Mouse (Mus musculus) cerebellum, postnatal 14 days (tissue): Measurements from ENCODE around the gene Csf3.
A peak's percentile ranks its signal among the peaks of the same experiment; 100 is the strongest.

ENCODE experiments used
- DNase-seq, 2 experiments: peaks; one replicate each; pipeline ENCODE4 v3.0.0; 2021; ENCODE audit warnings: mixed read lengths in 2 of 2

Csf3 gene

DNA sequence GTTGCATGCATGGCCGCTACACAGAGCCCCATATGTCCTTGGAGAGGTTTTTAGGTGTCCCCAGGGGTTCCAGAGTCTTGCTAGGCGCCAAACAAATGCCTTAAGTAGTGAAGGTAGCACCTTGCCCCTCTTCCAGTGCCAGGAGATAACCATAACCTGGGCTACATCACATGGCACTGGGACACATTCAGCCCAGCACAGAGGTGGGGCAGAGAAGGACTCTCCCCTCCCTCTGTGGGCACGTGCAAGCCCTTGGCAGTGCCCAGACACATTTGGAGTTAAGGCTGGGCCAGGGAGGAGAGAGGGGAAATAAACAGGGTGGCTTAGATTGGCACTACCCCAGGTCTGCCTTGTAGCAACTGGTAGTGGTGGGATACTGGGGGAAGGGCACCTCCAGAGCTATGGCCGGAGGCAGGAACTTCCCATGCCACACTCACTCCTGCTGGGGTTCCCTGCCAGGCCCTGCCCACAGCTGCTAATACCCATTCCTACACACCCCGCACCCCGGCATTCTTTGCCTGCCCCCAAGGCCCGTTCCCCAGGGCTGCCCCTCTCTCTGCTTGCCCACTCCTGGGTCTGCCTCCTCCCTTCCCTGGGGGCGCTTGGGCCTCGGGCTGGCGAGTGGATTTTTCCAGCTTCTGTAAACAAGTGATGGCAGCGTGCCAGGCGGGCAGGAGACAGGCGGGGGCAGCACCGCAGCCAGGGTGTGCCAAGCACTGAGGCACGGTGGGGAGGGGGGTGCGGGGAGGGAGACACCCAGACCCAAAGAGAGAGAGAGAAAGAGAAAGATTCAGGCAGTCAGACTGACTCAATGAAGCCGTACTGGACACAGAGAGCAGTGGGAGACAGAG, 49.5 kb downstream of the Csf3 start:
- peak; percentile 82 to 90 for DNase-seq

DNA sequence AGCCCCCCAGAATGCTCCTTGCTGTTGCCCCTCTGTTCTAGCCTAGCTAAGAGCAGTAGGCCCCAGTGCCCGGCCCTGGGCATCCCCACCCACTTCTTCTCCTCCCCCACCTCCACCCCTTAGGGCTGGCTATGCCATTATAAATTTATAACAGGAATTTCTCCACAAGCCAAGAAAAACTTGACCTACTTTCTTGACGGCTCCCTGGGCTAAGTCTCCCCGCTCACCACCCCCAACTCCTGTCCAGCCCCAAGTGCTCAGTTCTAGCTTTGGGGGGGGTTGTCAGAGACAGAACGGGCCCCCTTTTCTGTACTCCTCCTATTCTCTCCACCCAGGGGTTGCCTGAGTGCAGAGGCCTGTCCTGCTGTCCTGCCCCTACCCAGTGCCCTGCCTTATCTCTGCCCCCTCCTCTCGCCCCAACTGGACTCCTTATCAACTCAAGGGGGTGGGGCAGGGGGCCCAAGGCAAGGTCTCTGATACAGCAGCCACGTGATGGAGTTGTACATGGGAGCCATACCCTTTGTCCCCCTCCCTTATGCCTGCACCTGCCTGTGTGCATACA, 50.2 kb downstream of the Csf3 start:
- peak in 1 of 2 experiments; percentile 31 for DNase-seq

DNA sequence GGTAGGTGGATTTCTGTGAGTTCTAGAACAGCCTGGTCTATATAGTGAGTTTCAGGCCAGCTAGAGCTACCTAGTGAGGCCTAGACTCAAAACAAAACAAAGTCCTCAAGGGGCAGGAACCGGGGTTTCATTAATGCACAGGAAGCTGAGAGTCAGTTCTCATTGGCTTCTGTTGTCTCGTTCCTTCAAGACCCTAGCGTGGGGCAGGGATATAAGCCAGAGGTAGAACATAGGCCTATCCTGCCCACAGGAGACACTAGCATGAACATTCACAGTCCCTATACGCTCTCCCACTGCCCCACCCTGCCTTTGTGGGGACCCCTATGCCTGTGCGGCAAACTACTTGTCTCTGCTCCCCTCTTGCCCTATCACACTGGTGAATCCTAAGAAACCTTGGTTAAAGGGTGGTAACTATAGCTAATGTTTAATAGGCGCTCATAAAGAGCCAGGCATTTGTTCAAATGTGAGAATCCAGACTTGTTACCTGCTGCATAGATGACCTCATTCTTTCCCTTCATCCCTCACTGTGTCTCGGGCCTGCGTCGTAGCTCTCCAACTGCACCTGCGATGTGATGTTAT, 51.6 kb downstream of the Csf3 start:
- no peak for DNase-seq
